Mouse (Mus musculus) kidney, postnatal 0 days (tissue): Measurements from ENCODE around the gene Tmem119. TPM values are rescaled to one million over a fixed set of nuclear protein-coding genes. Genes with fewer than 3 reads are reported as not detected.

Experiments used
- ATAC-seq: fragments of 200-750 bp; cut with Nextera tagmentation; replicated peaks from 2 replicates; pipeline ENCODE4 v1.8.0; 2017; ENCODE audit warnings: low read depth, moderate number of reproducible peaks, moderate TSS enrichment, moderate library complexity; ENCODE audit not compliant: low FRiP score
- DNase-seq: peaks from one replicate; pipeline ENCODE4 v3.0.0-alpha.2; 2016; ENCODE audit warnings: low spot score
- H3K27ac ChIP-seq: fragments of 300-500 bp; sonication (generic); 2 replicates; pipeline ENCODE4 v1.5.1; 2014; ENCODE audit warnings: mild to moderate bottlenecking
- H3K27me3 ChIP-seq: fragments of 300-500 bp; sonication (generic); 2 replicates; pipeline ENCODE4 v1.6.1; 2014; ENCODE audit warnings: low read length, mixed read lengths; ENCODE audit not compliant: insufficient read depth
- H3K36me3 ChIP-seq: fragments of 300-500 bp; sonication (generic); 2 replicates; pipeline ENCODE4 v1.6.1; 2014; ENCODE audit warnings: low read length, mixed read lengths; ENCODE audit not compliant: insufficient read depth
- H3K4me1 ChIP-seq: fragments of 300-500 bp; sonication (generic); replicated peaks from 2 replicates; pipeline ENCODE4 v1.6.1; 2014; ENCODE audit warnings: antibody characterized with exemption, low read length, mixed read lengths; ENCODE audit not compliant: insufficient read depth
- H3K4me2 ChIP-seq: fragments of 300-500 bp; sonication (generic); 2 replicates; pipeline ENCODE4 v1.6.1; 2014; ENCODE audit warnings: mild to moderate bottlenecking, low read length, moderate library complexity, mixed read lengths
- H3K4me3 ChIP-seq: fragments of 300-500 bp; sonication (generic); replicated peaks from 2 replicates; pipeline ENCODE4 v1.5.1; 2014; ENCODE audit warnings: low read depth, low read length
- H3K9ac ChIP-seq: fragments of 300-500 bp; sonication (generic); 2 replicates; pipeline ENCODE4 v1.6.1; 2014; ENCODE audit warnings: low read depth, low read length
- H3K9me3 ChIP-seq: fragments of 300-500 bp; sonication (generic); replicated peaks from 2 replicates; pipeline ENCODE4 v1.6.1; 2016; ENCODE audit warnings: low read length, inconsistent platforms, mixed read lengths
- CTCF ChIP-seq: IDR thresholded peaks from 2 replicates; pipeline ENCODE4 v1.5.1; 2016; ENCODE audit warnings: antibody characterized with exemption, low read depth, mild to moderate bottlenecking, moderate library complexity
- WGBS: fragments of 180-500 bp; shearing (Covaris S2); extraction: QIAGEN DNeasy Blood & Tissue Kit; methylation state at CpG from one replicate; pipeline ENCODE4 v1.1.7; 2014; 5-methylcytosine and 5-hydroxymethylcytosine counted together
- polyA plus RNA-seq: library from polyadenylated mRNA; unstranded; fragments of >200 nt; fragmentation: Nextera tagmentation; extraction: Ambion mirVana; gene quantifications from 2 replicates; pipeline ENCODE4 v1.2.1, GENCODE M21; 2015

Gene Tmem119
- polyA plus RNA-seq, 1 experiment from 2014 or later, result 37.3 TPM

DNA sequence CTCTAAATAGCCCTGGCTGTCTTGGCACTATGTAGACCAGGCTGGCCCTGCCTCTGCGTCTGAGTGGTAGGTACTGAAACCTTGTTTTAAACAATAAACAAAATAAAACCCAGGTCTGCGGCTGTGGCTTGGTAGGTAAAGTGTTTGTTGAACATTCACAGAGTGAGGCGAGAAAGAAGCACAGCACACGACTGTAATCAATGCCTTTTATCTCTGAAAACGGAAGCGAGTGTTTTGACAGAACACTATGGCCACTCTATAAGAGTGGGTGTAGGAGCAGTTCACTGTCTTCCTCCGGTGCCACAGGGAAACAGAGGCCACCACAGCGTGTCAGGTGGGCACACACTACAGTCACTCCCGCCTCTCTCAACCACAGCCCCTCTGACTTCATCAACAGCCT lies 41.9 kb upstream of the Tmem119 start:
- no peak for TF ChIP-seq CTCF
- DNase-seq, result no peak
- Histone ChIP-seq H3K9ac (no peak overlapping the region), H3K4me3 (no peak overlapping the region), H3K9me3 (no peaks in the 10 kb centered on the region), H3K4me2 (no peak overlapping the region), H3K27me3 (no peaks in the 10 kb centered on the region), H3K4me1 (no peaks in the 10 kb centered on the region), H3K27ac (no peak overlapping the region), H3K36me3 (peaks cover 40% of the 10 kb centered on the region)
- WGBS, result 89% methylated on average over 9 of the region's 9 CpGs
- ATAC-seq, result no peak

DNA sequence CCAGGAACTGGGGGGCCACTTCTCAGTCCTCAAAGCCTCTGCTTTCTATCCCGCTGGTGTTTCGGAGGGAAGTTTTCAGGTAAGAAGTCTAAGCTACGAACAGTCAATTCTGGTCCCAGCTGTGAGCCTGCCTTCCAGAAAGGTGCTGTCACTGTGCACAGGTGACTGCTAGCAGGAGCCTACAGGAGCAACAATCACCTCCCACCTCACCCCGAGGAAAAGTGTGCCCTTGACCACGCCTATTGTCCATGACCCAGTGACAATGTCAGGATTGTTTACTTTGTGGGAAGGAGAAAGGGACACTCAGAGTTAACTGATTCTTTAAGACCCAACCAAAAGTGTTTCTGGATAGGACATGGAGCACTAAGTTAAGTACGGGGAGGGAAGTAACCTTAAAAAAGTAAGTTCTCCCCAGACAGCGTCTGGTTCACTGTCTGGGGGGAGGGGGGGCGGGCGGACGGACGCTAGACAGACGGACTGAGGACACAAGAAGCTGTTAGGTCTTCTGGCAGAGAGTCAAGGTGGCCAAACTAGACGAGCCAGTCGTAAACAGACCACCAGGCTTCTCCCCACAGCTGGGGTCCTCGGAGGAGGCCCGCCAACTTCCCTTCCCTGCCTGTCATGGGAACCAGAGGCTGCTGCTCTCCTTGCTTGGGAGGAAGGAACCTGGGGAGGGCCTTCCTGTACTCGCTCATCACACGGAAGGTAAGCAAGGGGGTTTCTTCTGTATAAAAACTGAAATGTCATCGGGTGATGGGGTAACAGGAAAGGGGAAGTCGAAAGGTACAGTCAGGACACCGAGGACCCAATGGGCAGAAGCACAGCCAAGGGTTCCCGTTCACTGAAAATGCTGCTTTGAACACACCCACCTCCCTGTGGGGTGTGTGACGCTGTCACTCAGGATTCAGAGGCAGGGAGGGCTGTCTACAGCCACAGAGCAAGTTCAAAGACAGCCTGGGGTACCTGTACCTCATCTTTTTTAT lies 41.2 kb upstream of the Tmem119 start:
- 69% methylated on average over 23 of the region's 23 CpGs for WGBS
- DNase-seq, result no peak
- no peak for ATAC-seq
- no peak for TF ChIP-seq CTCF
- Histone ChIP-seq H3K9ac (no peak overlapping the region), H3K4me2 (no peak overlapping the region), H3K36me3 (peaks cover 33% of the 10 kb centered on the region), H3K27ac (no peak overlapping the region), H3K4me3 (no peak overlapping the region), H3K9me3 (no peaks in the 10 kb centered on the region), H3K4me1 (no peaks in the 10 kb centered on the region), H3K27me3 (no peaks in the 10 kb centered on the region)

DNA sequence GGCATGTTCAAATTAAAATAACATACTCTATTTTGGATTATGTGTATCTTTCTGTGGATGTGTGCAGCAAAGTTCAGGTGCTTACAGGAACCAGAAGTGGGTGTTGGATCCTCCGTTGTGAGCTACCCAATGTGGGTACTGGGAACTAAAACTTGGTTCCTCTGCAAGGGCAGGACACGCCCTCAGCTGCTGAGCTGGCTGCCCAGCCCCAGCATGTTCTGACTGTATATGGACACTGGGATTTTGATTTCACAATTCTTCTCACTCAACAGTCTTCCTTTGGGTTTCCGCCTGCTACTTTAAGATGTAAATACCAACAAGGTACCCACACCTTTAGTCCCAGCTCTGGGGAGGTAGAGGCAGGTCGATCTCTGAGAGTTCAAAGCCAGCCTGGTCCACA lies 40.1 kb upstream of the Tmem119 start:
- H3K9ac ChIP-seq, result no peak overlapping the region
- H3K27ac ChIP-seq, result no peak overlapping the region
- no peak overlapping the region for H3K4me2 ChIP-seq
- WGBS, result 93% methylated on average over 4 of the region's 4 CpGs
- no peak overlapping the region for H3K4me3 ChIP-seq
- TF ChIP-seq CTCF, result no peak
- peaks cover 22% of the 10 kb centered on the region for H3K36me3 ChIP-seq
- no peaks in the 10 kb centered on the region for H3K9me3 ChIP-seq
- no peaks in the 10 kb centered on the region for H3K27me3 ChIP-seq
- DNase-seq, result no peak
- no peaks in the 10 kb centered on the region for H3K4me1 ChIP-seq
- no peak for ATAC-seq

DNA sequence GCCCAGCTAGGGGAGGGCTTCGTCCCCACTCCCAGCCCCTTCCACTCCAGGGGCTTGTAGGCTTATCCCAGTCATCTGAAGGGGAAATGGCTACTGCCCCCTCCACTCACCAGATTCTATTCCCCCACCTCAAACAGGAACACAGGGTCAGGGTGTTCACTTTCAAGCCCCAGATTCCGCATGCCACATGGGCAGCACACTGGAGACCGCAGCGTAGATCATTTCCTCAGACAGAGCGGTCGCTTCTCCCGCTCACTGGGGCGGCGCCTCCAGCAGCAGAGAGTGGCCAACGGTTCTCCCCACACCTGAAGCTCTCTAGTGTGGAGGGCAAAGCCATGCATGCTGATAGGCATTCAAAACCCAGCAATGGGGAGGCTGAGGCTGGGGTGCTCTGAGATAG lies 36.6 kb upstream of the Tmem119 start:
- Histone ChIP-seq H3K4me2 (no peak overlapping the region), H3K9ac (no peak overlapping the region), H3K4me3 (no peak overlapping the region), H3K9me3 (no peaks in the 10 kb centered on the region), H3K27ac (no peak overlapping the region), H3K4me1 (no peaks in the 10 kb centered on the region), H3K36me3 (no peaks in the 10 kb centered on the region), H3K27me3 (no peaks in the 10 kb centered on the region)
- 49% methylated on average over 10 of the region's 10 CpGs for WGBS
- DNase-seq (no peak), ATAC-seq (no peak)
- TF ChIP-seq CTCF, result no peak

DNA sequence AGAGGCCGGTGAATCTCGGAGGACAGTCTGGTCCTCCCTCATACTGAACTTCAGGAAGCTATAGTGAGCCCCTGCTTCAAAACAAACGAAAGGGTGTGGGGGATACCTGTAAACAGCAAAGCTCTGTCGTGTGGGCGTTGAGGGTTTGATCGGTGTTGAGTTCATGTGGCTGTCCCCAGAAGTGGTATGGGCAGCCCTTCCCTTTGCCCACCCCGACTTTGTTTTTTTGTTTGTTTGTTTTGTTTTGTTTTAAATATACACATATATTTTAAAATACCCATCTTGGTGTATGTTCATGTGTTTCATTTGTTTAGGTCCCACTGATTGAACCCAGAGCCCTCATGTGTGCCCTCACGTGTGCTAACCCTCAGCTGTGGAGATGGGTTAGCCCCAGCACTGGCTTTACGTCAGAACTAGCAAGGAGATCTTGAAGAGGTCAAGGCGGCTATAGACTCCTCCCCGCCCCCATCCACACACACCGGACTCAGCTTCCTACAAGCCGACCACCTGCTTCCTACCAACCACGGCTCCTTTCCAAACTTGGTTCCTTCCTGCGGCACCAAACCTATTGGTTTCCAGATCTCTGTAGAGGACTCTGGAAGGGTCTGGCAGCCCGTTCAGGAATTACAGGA lies 33.1 kb upstream of the Tmem119 start:
- DNase-seq, result no peak
- H3K4me3 ChIP-seq, result no peak overlapping the region
- H3K36me3 ChIP-seq, result no peaks in the 10 kb centered on the region
- no peaks in the 10 kb centered on the region for H3K4me1 ChIP-seq
- WGBS, result 51% methylated on average over 16 of the region's 16 CpGs
- no peaks in the 10 kb centered on the region for H3K27me3 ChIP-seq
- no peak overlapping the region for H3K9ac ChIP-seq
- H3K27ac ChIP-seq, result no peak overlapping the region
- H3K4me2 ChIP-seq, result no peak overlapping the region
- no peaks in the 10 kb centered on the region for H3K9me3 ChIP-seq
- TF ChIP-seq CTCF, result no peak
- ATAC-seq, result no peak

DNA sequence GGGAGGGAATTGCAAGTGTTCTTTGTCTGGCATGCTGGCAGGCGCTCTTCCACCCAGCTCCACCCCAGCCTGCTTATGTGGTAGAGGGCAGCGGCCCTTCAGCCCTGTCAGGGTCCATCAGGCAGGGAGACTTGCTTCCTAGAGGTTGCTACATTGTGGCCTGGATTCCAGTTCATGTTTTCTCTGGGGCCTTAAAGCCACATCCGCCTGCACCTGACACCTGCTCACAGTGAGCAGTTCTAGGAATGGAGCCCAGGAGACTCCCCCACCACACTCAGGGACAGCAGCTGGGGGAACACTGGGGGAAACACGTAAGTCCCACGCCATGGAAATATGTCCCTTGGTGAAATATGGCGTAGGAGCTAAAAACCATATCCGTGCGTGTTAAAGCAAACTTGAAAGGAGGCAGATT lies 32.2 kb upstream of the Tmem119 start, which contains the start of gene Selplg:
Selplg (minus strand) TSS at position 155 of the 412 bp plus-strand sequence.
- no peak; the same call in 1 of the 2 replicates for ATAC-seq
- 23% methylated on average over 8 of the region's 8 CpGs for WGBS

More for the DNA sequence above, 32.2 kb upstream of the Tmem119 start, which contains the start of gene Selplg:
- H3K4me1 ChIP-seq, result no peaks in the 10 kb centered on the region
- H3K27me3 ChIP-seq, result no peaks in the 10 kb centered on the region
- H3K27ac ChIP-seq, result no peak within 1 kb of the TSS
- no peaks in the 10 kb centered on the region for H3K36me3 ChIP-seq
- no peak within 1 kb of the TSS for H3K9ac ChIP-seq
- no peak for DNase-seq
- no peak within 1 kb of the TSS for H3K4me2 ChIP-seq
- TF ChIP-seq CTCF, result no peak
- no peak within 1 kb of the TSS for H3K4me3 ChIP-seq
- H3K9me3 ChIP-seq, result no peaks in the 10 kb centered on the region
